Mouse (Mus musculus): ENCODE data around the gene Ptges.

GRCm38 (mm10) chr2:30912291-30912773 is 17.3 kb downstream of the Ptges start:
- no peak for TF ChIP-seq CTCF (IDR thresholded peaks at IDR 0.05; ENCODE audit: low read depth)
- TF ChIP-seq EP300 (IDR thresholded peaks at IDR 0.05; ENCODE audit: low read depth) = no peak
